Mouse (Mus musculus): ENCODE measurements at regions not wholly inside any gene's neighbourhood (a gene's known extent, or its start where the extent isn't known, plus 50 kb on each side); places are given as distances from the start of the nearest gene placed in this dataset.

GRCm38 (mm10) chr2:170998378-170998777 lies 266.8 kb downstream of the Dok5 start:
- Histone ChIP-seq H3K4me2 (ENCODE audit: low read depth, low read length) (no peak overlapping the region), H3K4me1 (ENCODE audit: control insufficient read depth, insufficient read depth, low read length) (no peaks in the 10 kb centered on the region), H3K9me3 (ENCODE audit: control insufficient read depth, low read length) (no peaks in the 10 kb centered on the region), H3K36me3 (ENCODE audit: control insufficient read depth, insufficient read depth, low read length) (no peaks in the 10 kb centered on the region), H3K4me3 (ENCODE audit: low read depth, low read length) (no peak overlapping the region), H3K27ac (replicated peaks; ENCODE audit: low read depth, low read length) (0 out of 2 replicates have a peak overlapping the region, but pooled peaks have one; percentile 13), H3K9ac (ENCODE audit: low read depth, low read length) (no peak overlapping the region), H3K27me3 (replicated peaks; ENCODE audit: control insufficient read depth, insufficient read depth, low read length) (no peaks in the 10 kb centered on the region)
- ATAC-seq (ENCODE audit: low read depth) = no peak
- peak; percentile 63 for DNase-seq (ENCODE audit: low spot score)
- 61% methylated on average over 6 of the region's 6 CpGs for WGBS

- DNase-seq (ENCODE audit: low spot score) = no peak
- H3K9me3 ChIP-seq (ENCODE audit: control insufficient read depth, low read length) = no peaks in the 10 kb centered on the region
- H3K9ac ChIP-seq (ENCODE audit: low read depth, low read length) = no peak overlapping the region
- no peaks in the 10 kb centered on the region for H3K27me3 ChIP-seq (replicated peaks; ENCODE audit: control insufficient read depth, insufficient read depth, low read length)
- no peak overlapping the region for H3K4me2 ChIP-seq (ENCODE audit: low read depth, low read length)
- H3K4me3 ChIP-seq (ENCODE audit: low read depth, low read length) = no peak overlapping the region
- H3K27ac ChIP-seq (replicated peaks; ENCODE audit: low read depth, low read length) = no peak overlapping the region
- no peaks in the 10 kb centered on the region for H3K36me3 ChIP-seq (ENCODE audit: control insufficient read depth, insufficient read depth, low read length)
- ATAC-seq (ENCODE audit: low read depth) = no peak
- no peaks in the 10 kb centered on the region for H3K4me1 ChIP-seq (ENCODE audit: control insufficient read depth, insufficient read depth, low read length)
- WGBS = 69% methylated on average over 3 of the region's 3 CpGs
Measured at GRCm38 (mm10) chr2:171000165-171000564, 268.6 kb downstream of the Dok5 start.

- Histone ChIP-seq H3K27ac (replicated peaks; ENCODE audit: low read depth, low read length) (no peak overlapping the region), H3K4me3 (ENCODE audit: low read depth, low read length) (no peak overlapping the region), H3K9ac (ENCODE audit: low read depth, low read length) (no peak overlapping the region), H3K4me2 (ENCODE audit: low read depth, low read length) (no peak overlapping the region), H3K27me3 (replicated peaks; ENCODE audit: control insufficient read depth, insufficient read depth, low read length) (no peaks in the 10 kb centered on the region), H3K4me1 (ENCODE audit: control insufficient read depth, insufficient read depth, low read length) (peaks cover 3% of the 10 kb centered on the region; the same call in 1 of the 2 replicates), H3K36me3 (ENCODE audit: control insufficient read depth, insufficient read depth, low read length) (no peaks in the 10 kb centered on the region), H3K9me3 (ENCODE audit: control insufficient read depth, low read length) (no peaks in the 10 kb centered on the region)
- DNase-seq (ENCODE audit: low spot score) = peak; percentile 55
- peak; percentile 41; the same call in 1 of the 2 replicates for ATAC-seq (ENCODE audit: low read depth)
- 54% methylated on average over 8 of the region's 8 CpGs for WGBS
Measured at GRCm38 (mm10) chr2:171028481-171028880, 296.9 kb downstream of the Dok5 start.

Measured in embryonic facial prominence, embryonic 14.5 days (tissue).